Mouse (Mus musculus) spleen, adult 2 months (tissue): Measurements from ENCODE around the gene Nek7.

Experiments
- CTCF ChIP-seq: fragments of 200-500 bp; IDR thresholded peaks from 2 replicates; pipeline ENCODE4 v1.5.1; 2011; ENCODE audit warnings: mild to moderate bottlenecking, inconsistent platforms; ENCODE audit not compliant: insufficient read depth, insufficient read length, insufficient replicate concordance; ENCODE audit errors: extremely low read depth
- POLR2A ChIP-seq: fragments of 200-500 bp; IDR thresholded peaks from 2 replicates; pipeline ENCODE4 v1.6.1; 2011; ENCODE audit warnings: low read depth, low read length, inconsistent platforms

DNA sequence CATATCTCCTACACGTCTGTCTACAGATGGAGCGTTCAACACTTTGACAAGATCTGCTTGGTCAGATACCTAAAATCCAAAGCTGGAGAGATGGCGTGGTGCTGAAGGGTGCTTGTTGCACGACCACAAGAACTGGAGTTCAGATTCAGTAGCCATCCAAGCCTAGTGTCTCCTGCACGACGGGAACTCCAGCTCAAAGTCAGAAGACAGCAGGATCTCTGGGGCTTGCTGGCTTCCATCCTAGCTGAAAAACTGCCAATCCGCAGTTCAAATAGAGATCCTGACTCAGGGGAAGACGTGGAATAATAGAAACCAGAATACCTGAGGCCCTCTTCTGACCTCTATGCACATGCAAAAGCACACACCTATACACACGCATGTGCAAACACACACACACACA lies 52.0 kb downstream of the Nek7 start:
- TF ChIP-seq POLR2A (no peak), CTCF (no peak)
